Mouse (Mus musculus) spleen, postnatal 36 days (tissue): ENCODE measurements at regions not wholly inside any gene's neighbourhood (a gene's known extent, or its start where the extent isn't known, plus 50 kb on each side); places are given as distances from the start of the nearest gene placed in this dataset.

Experiments used
- DNase-seq, 2 experiments: peaks; one replicate each; pipeline ENCODE4 v3.0.0; 2022; ENCODE audit warnings: low spot score in 2 of 2, mixed read lengths in 1 of 2

GRCm38 (mm10) chrX:13014051-13014450 lies 57.2 kb upstream of the Usp9x start:
- DNase-seq, result no peak

GRCm38 (mm10) chrX:13013086-13013485 lies 58.2 kb upstream of the Usp9x start:
- no peak for DNase-seq

DNA sequence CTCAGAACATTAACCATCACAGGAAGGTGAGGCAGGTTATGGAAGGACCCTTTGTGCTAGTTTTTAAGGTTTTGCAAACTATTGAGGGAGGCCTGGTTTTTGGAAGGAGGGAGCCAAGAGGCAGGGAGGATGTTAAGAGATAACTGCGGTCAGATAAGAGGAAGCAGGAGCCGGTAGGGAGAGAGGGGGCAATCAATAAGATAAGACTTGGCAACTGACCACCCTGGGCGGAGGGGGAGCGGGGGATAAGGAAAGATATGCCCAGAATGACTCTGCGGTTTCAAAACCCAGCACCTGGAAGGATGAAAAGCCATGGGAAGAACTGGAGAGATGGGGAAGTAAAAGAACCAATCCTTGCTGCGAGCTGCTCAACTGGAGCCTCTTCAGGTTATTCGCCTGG lies 80.5 kb upstream of the Usp9x start:
- DNase-seq, result no peak

GRCm38 (mm10) chrX:12977676-12978075 lies 93.6 kb upstream of the Usp9x start:
- DNase-seq, result no peak

DNA sequence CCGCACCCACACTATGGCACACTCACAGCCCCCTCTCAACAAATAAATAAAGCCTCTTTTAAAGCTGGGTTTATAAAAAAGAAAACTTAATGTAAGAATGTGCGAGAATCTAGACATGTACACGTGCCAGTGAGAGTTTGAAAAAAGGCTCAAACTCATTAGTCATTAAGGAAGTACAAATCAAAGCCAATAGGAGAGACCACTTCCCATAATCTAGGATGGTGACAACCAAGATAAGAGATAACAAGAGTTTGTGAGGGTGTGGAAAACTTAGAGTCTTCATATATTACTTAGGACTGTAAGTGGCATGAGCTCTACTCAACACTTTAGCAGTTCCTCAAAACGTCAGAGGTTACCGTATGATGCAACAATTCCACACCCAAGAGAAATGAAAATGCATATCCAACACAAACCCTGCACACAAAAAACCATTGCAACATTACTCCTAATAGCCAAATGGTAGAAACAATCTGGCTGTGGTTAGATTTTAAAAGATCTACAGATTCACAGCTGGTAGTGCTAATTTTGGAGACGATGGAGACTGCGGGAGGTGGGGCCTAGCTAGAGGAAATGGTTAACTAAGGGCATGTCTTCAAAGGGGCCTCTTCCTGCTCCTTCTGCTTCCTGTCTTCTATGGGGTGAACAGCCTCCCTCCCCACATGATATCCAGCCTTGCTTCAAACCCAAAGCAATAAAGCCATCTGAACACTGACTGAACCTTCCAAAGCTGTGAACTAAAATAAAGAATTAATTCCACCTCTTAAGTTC lies 102.1 kb upstream of the Usp9x start:
- no peak for DNase-seq

- DNase-seq, result no peak
These were observed 111.6 kb upstream of the Usp9x start for GRCm38 (mm10) chrX:12959467-12960314.

GRCm38 (mm10) chrX:12958873-12959272 lies 112.4 kb upstream of the Usp9x start:
- no peak for DNase-seq

- DNase-seq, result no peak
These were observed 120.2 kb upstream of the Usp9x start for GRCm38 (mm10) chrX:12950928-12951660.

GRCm38 (mm10) chrX:12942451-12942850 lies 128.8 kb upstream of the Usp9x start:
- DNase-seq, result no peak

DNA sequence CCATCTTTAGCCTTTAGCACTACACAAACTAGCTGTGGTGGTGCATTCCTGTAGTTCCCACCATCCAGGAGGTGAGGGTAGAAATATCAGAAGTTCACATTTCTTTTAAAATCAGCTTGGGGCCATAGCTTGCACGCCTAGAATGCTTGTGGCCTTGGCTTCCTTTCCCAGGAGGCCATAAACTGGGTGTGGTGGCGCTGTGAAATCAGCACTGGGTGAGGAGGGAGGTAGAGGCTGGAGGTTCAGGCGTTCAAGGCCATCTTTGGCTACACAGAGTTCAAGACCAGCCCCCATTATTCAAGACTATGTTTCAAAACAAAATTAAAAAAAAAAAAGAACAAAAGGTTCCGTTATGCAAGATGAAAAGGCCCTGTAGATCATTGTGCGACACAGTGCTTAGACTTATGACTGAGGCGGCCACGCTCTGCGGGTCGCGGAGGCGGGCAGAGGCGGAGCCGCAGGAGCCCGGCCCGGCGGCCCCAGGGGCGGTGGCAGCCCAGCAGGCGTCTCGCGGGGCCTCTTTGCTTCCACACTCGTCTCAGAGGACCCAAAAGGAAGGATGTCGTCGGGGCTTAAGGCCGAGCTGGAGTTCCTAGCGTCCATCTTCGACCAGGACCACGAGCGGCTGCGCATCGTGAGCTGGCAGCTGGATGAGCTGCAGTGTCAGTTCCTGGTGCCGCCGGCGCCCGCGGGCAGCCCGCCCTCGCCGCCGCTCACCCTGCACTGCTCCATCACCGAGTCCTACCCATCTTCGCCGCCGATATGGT lies 134.7 kb upstream of the Usp9x start:
- DNase-seq, result peak; percentile 42 to 51

- DNase-seq, result no peak
These were observed 137.9 kb upstream of the Usp9x start for GRCm38 (mm10) chrX:12933294-12933807.

GRCm38 (mm10) chrX:12930242-12930641 lies 141.1 kb upstream of the Usp9x start:
- no peak for DNase-seq

GRCm38 (mm10) chrX:12927797-12928589 lies 143.3 kb upstream of the Usp9x start:
- no peak for DNase-seq

DNA sequence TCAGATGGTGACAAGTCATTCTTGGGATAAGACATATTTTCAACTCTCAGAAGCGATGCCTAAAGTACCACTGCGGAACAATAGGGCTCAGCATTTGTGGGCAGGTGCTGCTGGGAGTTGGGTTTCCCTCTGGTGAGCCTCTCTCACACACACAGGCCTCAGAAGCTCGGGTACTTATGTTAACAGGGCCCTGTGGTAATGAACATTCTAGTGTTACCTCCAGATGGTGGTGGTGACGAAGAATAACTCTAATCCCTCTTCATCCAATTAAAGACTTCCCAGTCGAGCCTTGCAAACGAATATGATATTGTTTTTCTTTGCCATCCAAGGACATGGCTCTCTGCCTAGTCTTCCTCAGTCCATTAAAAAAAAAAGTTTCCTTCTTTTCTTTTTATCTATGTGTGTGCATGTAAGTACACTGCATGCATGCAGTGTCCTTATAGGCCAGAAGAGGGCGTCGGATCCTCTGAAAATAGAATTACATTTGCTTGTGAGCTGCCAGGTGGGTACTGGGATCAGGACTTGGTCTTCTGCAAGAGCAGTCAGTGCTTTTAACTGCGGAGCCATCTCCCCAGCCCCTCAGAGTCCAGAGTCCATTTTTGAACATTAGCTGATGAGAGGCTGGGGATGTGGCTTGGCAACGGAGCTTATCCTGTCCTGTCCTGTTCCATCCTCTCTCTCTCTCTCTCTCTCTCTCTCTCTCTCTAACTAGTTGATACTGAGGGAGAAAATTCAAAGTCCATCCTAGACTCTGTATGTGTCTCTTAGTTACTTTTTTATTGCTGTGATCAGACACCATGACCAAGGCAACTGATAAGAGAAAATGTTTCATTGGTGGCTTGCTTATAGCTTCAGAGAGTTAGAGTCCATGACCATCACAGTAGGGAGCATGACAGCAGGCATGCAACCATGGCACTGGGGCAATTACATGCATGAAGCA lies 146.3 kb upstream of the Usp9x start:
- DNase-seq, result no peak

DNA sequence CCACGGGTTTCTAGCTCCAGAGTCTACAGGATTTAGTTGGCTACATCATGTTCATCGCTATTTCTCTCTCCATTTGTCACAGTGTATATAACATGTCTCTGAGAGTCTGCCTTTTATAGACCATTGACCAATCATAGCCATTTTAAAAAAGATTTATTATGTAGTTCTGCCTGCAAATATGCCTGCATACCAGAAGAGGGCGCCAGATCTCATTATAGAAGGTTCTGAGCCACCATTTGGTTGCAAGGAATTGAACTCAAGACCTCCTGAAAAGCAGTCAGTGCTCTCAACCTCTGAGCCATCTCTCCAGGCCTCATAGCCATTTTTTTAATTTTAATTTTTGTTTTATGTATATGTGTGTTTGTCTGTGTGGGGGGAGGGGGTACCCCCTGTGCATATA lies 151.7 kb upstream of the Usp9x start:
- no peak for DNase-seq

DNA sequence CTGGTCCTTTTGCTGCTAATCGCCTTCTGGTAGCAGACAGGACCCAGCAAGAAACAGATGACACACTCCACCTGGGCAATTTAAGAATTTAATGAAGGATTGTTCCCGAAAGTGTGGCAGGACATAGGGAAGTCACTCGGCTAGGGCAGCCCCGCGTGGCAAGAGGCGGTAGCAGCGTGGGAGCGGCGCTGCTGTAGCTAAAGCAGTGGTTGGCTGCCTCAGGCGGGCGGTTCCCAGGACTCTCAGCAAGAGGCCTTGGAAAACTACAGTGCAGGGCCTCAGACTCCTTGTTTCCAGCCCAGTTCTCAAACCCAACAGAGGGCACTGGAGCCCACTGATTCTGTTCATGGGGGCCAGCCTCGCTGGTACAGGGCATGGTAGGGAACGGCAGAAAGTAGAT lies 154.2 kb upstream of the Usp9x start:
- no peak for DNase-seq

DNA sequence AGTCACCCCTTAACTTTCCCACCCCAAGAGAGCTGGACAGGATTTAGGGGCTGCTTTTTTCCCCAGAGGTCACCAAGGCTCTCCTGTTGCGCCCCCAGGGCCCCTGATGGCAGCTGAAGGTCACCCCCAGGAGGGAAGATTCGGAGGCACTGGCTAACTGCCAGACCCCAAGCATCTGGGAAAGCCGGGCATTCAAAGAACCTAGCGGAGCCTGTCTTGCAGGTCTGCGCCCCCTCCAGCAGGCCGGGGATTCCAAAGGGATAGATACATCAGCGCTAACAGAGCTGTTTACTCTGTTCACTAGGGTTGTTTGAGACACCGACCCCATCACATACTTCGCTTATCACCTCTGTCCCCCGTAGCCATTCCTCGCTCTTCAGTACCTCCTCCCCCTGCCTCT lies 154.6 kb upstream of the Usp9x start:
- DNase-seq, result no peak

DNA sequence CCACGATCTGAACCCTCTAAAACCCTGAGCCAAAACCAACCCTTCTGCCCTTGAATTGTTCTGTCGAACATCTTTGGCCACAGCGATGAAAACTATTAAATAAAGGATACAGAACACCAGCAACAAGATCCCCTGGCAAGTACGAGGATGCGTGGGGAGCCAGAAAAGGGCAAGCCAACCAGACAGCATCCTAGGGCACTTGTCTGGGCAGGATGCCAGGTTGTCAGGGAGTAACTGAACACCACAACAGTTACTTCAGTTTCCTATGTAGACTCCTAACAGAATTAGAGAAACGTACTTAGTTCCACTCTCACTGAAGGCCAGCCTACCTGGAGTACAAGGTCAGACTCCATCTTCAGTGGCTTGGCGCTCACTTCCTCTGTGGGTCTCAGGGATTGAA lies 138.4 kb upstream of the Med14 start:
- DNase-seq, result no peak

DNA sequence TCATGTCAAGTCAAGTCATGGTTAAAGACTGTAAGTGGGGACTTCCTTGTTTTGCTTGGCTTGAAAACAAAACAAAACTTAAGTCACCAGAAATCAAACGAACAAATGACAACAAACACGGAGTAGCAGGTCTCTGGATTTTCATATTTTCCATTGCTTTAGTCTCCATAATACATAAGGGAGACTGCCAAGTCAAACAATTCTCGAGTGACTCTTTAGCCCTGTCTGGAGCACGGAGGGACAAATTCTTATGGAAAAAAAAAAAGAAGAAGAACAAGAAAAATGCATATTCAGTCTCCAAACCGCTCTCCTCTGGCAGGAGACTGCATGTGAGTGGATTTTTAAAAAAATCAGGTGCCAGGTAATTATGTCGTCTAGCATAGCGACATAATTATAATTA lies 129.6 kb upstream of the Med14 start:
- no peak for DNase-seq

GRCm38 (mm10) chrX:12889482-12889808 lies 127.6 kb upstream of the Med14 start:
- DNase-seq, result no peak
